9 mouse cellular contexts compared by ENCODE assay signal in the genomic region with DNA sequence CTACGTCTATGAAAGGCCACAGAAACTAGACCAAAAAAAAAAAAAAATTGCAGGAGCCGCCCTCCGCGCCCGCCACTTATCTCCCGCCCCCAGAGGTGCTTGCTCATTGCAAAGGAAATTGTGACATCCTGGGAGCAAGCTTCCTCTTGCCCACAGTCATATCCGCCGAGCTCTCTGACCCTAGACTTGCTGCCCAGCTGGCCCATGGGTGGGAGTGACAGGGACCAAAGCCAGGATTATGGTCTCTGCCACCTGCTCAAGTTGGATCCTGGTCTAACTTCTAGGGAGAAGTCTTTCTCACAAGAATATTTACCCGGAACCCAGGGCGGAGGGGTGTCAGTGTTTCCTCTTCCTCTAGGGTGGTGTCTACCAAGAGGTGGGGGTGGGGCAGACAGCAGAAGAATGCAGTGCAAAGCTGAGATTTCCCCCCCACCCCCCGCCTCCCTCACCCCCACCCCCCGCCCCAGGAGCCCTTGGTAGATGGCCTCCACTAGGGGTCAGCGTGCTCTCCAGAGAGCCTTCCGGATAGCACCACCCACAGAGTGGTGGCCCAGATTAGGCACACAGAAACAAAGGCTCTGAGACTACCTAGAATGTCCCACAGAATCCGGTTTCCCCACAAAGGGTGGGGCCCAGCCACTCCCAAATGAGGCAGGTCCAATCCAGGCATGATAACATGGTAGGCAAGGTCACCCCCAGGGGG. TPM values are rescaled to one million over a fixed set of nuclear protein-coding genes. Genes with fewer than 3 reads are reported as not detected.
DNase-seq lines count a peak whose midpoint lies in the region; ATAC-seq and TF ChIP-seq lines count a peak whose summit lies in the region.
"Had no signal": no experiment of that assay in that cellular context is flagged by ENCODE, and none has a peak within 500 bp of the region (broad histone marks: within the 10 kb centered on the region; RNA-seq: fewer than 3 reads in every experiment).

No protein-coding gene starts in this region.

- H3K4me1 ChIP-seq in midbrain, embryonic 10.5 days = peaks cover 29% of the 10 kb centered on the region
- H3K4me1 ChIP-seq in midbrain, embryonic 16.5 days (ENCODE audit: control insufficient read depth, insufficient read depth, low read length) = no peaks in the 10 kb centered on the region
- H3K4me1 ChIP-seq in heart, embryonic 15.5 days (replicated peaks) = peaks cover 59% of the 10 kb centered on the region
- peaks cover 50% of the 10 kb centered on the region for H3K4me1 ChIP-seq in limb, embryonic 12.5 days (replicated peaks)
- H3K4me1 ChIP-seq in forebrain, embryonic 16.5 days (replicated peaks; ENCODE audit: control insufficient read depth, insufficient read depth, low read length) = peaks cover 12% of the 10 kb centered on the region
- no peaks in the 10 kb centered on the region; the same call in 1 of the 2 replicates for H3K4me1 ChIP-seq in forebrain, embryonic 13.5 days

- no peaks in the 10 kb centered on the region for H3K36me3 ChIP-seq in midbrain, embryonic 10.5 days
- H3K36me3 ChIP-seq in midbrain, embryonic 16.5 days (ENCODE audit: control insufficient read depth, insufficient read depth, low read length) = no peaks in the 10 kb centered on the region
- no peaks in the 10 kb centered on the region for H3K36me3 ChIP-seq in heart, embryonic 15.5 days
- H3K36me3 ChIP-seq in limb, embryonic 12.5 days = no peaks in the 10 kb centered on the region
- H3K36me3 ChIP-seq in myocyte (ENCODE audit: control insufficient read depth, insufficient read depth) = no peaks in the 10 kb centered on the region
- H3K36me3 ChIP-seq in forebrain, embryonic 16.5 days (ENCODE audit: control insufficient read depth, insufficient read depth) = no peaks in the 10 kb centered on the region
- H3K36me3 ChIP-seq in forebrain, embryonic 13.5 days (ENCODE audit: poor library complexity, severe bottlenecking) = no peaks in the 10 kb centered on the region

- 0 out of 2 replicates have a peak overlapping the region, but pooled peaks have one; percentile 1 for H3K4me3 ChIP-seq in midbrain, embryonic 10.5 days
- no peak overlapping the region for H3K4me3 ChIP-seq in midbrain, embryonic 16.5 days (ENCODE audit: low read depth, low read length)
- no peak overlapping the region for H3K4me3 ChIP-seq in heart, embryonic 15.5 days
- no peak overlapping the region for H3K4me3 ChIP-seq in limb, embryonic 12.5 days (replicated peaks)
- H3K4me3 ChIP-seq in myocyte = peak overlapping the region; percentile 18
- H3K4me3 ChIP-seq in forebrain, embryonic 16.5 days (replicated peaks; ENCODE audit: low read length) = no peak overlapping the region
- H3K4me3 ChIP-seq in forebrain, embryonic 13.5 days = no peak overlapping the region

- no peak for TF ChIP-seq POLR2A in myocyte (IDR thresholded peaks at IDR 0.05; ENCODE audit: insufficient read length, low read depth)

- peaks cover 28% of the 10 kb centered on the region for H3K79me2 ChIP-seq in myocyte (ENCODE audit: control insufficient read depth, insufficient read depth)

- peaks cover 7% of the 10 kb centered on the region for H3K27me3 ChIP-seq in midbrain, embryonic 10.5 days (ENCODE audit: low read depth, poor library complexity, severe bottlenecking)
- no peaks in the 10 kb centered on the region for H3K27me3 ChIP-seq in midbrain, embryonic 16.5 days (ENCODE audit: control insufficient read depth, insufficient read depth, low read depth, low read length)
- H3K27me3 ChIP-seq in heart, embryonic 15.5 days = no peaks in the 10 kb centered on the region
- H3K27me3 ChIP-seq in limb, embryonic 12.5 days = 0 out of 2 replicates have a peak, but pooled peaks cover 5% of the 10 kb centered on the region
- no peaks in the 10 kb centered on the region for H3K27me3 ChIP-seq in myocyte (ENCODE audit: control insufficient read depth, insufficient read depth, insufficient read length)
- H3K27me3 ChIP-seq in forebrain, embryonic 16.5 days (replicated peaks; ENCODE audit: control insufficient read depth, insufficient read depth, low read length) = no peaks in the 10 kb centered on the region
- no peaks in the 10 kb centered on the region for H3K27me3 ChIP-seq in forebrain, embryonic 13.5 days

- peak overlapping the region; percentile 55; the same call in 1 of the 2 replicates for H3K27ac ChIP-seq in midbrain, embryonic 10.5 days (replicated peaks)
- no peak overlapping the region for H3K27ac ChIP-seq in midbrain, embryonic 16.5 days (ENCODE audit: low read length)
- H3K27ac ChIP-seq in heart, embryonic 15.5 days = peak overlapping the region; percentile 68
- H3K27ac ChIP-seq in limb, embryonic 12.5 days = 0 out of 2 replicates have a peak overlapping the region, but pooled peaks have one; percentile 17
- no peak overlapping the region for H3K27ac ChIP-seq in forebrain, embryonic 16.5 days (ENCODE audit: low read length)
- no peak overlapping the region for H3K27ac ChIP-seq in forebrain, embryonic 13.5 days

- H3ac ChIP-seq in myocyte (ENCODE audit: control insufficient read depth, insufficient read length) = no peak overlapping the region

- no peaks in the 10 kb centered on the region for H3K9me3 ChIP-seq in midbrain, embryonic 10.5 days (replicated peaks)
- H3K9me3 ChIP-seq in midbrain, embryonic 16.5 days (replicated peaks; ENCODE audit: control insufficient read depth, low read length, poor library complexity, severe bottlenecking) = no peaks in the 10 kb centered on the region
- H3K9me3 ChIP-seq in heart, embryonic 15.5 days (replicated peaks) = no peaks in the 10 kb centered on the region
- no peaks in the 10 kb centered on the region for H3K9me3 ChIP-seq in limb, embryonic 12.5 days
- no peaks in the 10 kb centered on the region for H3K9me3 ChIP-seq in forebrain, embryonic 16.5 days (ENCODE audit: control insufficient read depth, low read length)
- no peaks in the 10 kb centered on the region for H3K9me3 ChIP-seq in forebrain, embryonic 13.5 days (replicated peaks)

- H3K9ac ChIP-seq in midbrain, embryonic 16.5 days (ENCODE audit: low read depth, low read length) = no peak overlapping the region
- H3K9ac ChIP-seq in heart, embryonic 15.5 days = 0 out of 2 replicates have a peak overlapping the region, but pooled peaks have one; percentile 7
- no peak overlapping the region for H3K9ac ChIP-seq in limb, embryonic 12.5 days (replicated peaks)
- H3K9ac ChIP-seq in forebrain, embryonic 16.5 days (replicated peaks; ENCODE audit: low read depth, low read length) = no peak overlapping the region
- H3K9ac ChIP-seq in forebrain, embryonic 13.5 days = no peak overlapping the region

- DNase-seq in midbrain, embryonic 10.5 days (ENCODE audit: low spot score) = no peak
- peak; percentile 48 for DNase-seq in adipocyte (ENCODE audit: low spot score)

- ATAC-seq in midbrain, embryonic 16.5 days = no peak
- peak; percentile 24 for ATAC-seq in heart, embryonic 15.5 days (replicated peaks; ENCODE audit: insufficient number of reproducible peaks, insufficient read depth, low FRiP score, low read depth)
- no peak for ATAC-seq in limb, embryonic 12.5 days (ENCODE audit: insufficient number of reproducible peaks, insufficient read depth, low FRiP score, low TSS enrichment, low read depth)
- ATAC-seq in forebrain, embryonic 16.5 days = no peak
- no peak for ATAC-seq in forebrain, embryonic 13.5 days

- H3K4me2 ChIP-seq in midbrain, embryonic 16.5 days (ENCODE audit: low read length) = no peak overlapping the region
- H3K4me2 ChIP-seq in heart, embryonic 15.5 days = peak overlapping the region; percentile 32
- no peak overlapping the region for H3K4me2 ChIP-seq in limb, embryonic 12.5 days
- H3K4me2 ChIP-seq in myocyte (ENCODE audit: low read depth) = peak overlapping the region; percentile 88
- no peak overlapping the region for H3K4me2 ChIP-seq in forebrain, embryonic 16.5 days (ENCODE audit: low read length)
- no peak overlapping the region for H3K4me2 ChIP-seq in forebrain, embryonic 13.5 days

- WGBS in midbrain, embryonic 10.5 days = 57% methylated on average over 15 of the region's 15 CpGs
- 56% methylated on average over 15 of the region's 15 CpGs for WGBS in midbrain, embryonic 16.5 days
- 34% methylated on average over 15 of the region's 15 CpGs for WGBS in heart, embryonic 15.5 days
- WGBS in limb, embryonic 12.5 days = 58% methylated on average over 15 of the region's 15 CpGs
- WGBS in forebrain, embryonic 16.5 days = 53% methylated on average over 15 of the region's 15 CpGs
- 65% methylated on average over 13 of the region's 15 CpGs for WGBS in forebrain, embryonic 13.5 days

RNA-seq across cellular contexts. Expression of a gene that starts 10.9 kb away (rescaled TPM):
- 2.5 and 3.3 TPM in 2 replicates for polyA plus RNA-seq in midbrain, embryonic 10.5 days (2016; fragmentation: Nextera tagmentation; extraction: Ambion mirVana)
- polyA plus RNA-seq in midbrain, embryonic 16.5 days (2015; fragmentation: Nextera tagmentation; extraction: Ambion mirVana) = 0.93 and 1.2 TPM in 2 replicates
- polyA plus RNA-seq in heart, embryonic 15.5 days (2015; fragmentation: Nextera tagmentation; extraction: Ambion mirVana) = 6.7 and 10.4 TPM in 2 replicates
- 4.1 and 5.1 TPM in 2 replicates for polyA plus RNA-seq in limb, embryonic 12.5 days (2016; fragmentation: Nextera tagmentation; extraction: Ambion mirVana)
- polyA plus RNA-seq in myocyte (2012; fragmentation: generic; extraction: Trizol) = 16.2 TPM
- 1.0 and 1.5 TPM in 2 replicates for polyA plus RNA-seq in forebrain, embryonic 16.5 days (2015; fragmentation: Nextera tagmentation; extraction: Ambion mirVana)
- 0.87 and 0.98 TPM in 2 replicates for polyA plus RNA-seq in forebrain, embryonic 13.5 days (2015; fragmentation: Nextera tagmentation; extraction: Ambion mirVana)

RNA-seq across cellular contexts. Expression of a gene that starts 29.7 kb away (rescaled TPM):
- polyA plus RNA-seq in midbrain, embryonic 10.5 days (2016; fragmentation: Nextera tagmentation; extraction: Ambion mirVana) = not detected in 2 replicates
- polyA plus RNA-seq in midbrain, embryonic 16.5 days (2015; fragmentation: Nextera tagmentation; extraction: Ambion mirVana) = 0.20 and 0.36 TPM in 2 replicates
- polyA plus RNA-seq in heart, embryonic 15.5 days (2015; fragmentation: Nextera tagmentation; extraction: Ambion mirVana) = not detected in 2 replicates
- not detected in 2 replicates for polyA plus RNA-seq in limb, embryonic 12.5 days (2016; fragmentation: Nextera tagmentation; extraction: Ambion mirVana)
- not detected for polyA plus RNA-seq in myocyte (2012; fragmentation: generic; extraction: Trizol)
- 0.27 TPM in 1 of 2 replicates, not detected in the other for polyA plus RNA-seq in forebrain, embryonic 16.5 days (2015; fragmentation: Nextera tagmentation; extraction: Ambion mirVana)
- 0.25 and 0.39 TPM in 2 replicates for polyA plus RNA-seq in forebrain, embryonic 13.5 days (2015; fragmentation: Nextera tagmentation; extraction: Ambion mirVana)
- polyA plus RNA-seq: large intestine, adult 2 months had no signal

RNA-seq across cellular contexts. Expression of a gene that starts 34.6 kb away (rescaled TPM):
- polyA plus RNA-seq in midbrain, embryonic 10.5 days (2016; fragmentation: Nextera tagmentation; extraction: Ambion mirVana) = 8.3 and 8.7 TPM in 2 replicates
- polyA plus RNA-seq in midbrain, embryonic 16.5 days (2015; fragmentation: Nextera tagmentation; extraction: Ambion mirVana) = 15.5 and 17.0 TPM in 2 replicates
- 14.4 and 20.7 TPM in 2 replicates for polyA plus RNA-seq in heart, embryonic 15.5 days (2015; fragmentation: Nextera tagmentation; extraction: Ambion mirVana)
- polyA plus RNA-seq in limb, embryonic 12.5 days (2016; fragmentation: Nextera tagmentation; extraction: Ambion mirVana) = 14.8 and 21.7 TPM in 2 replicates
- 27.1 TPM for polyA plus RNA-seq in myocyte (2012; fragmentation: generic; extraction: Trizol)
- 15.0 and 17.1 TPM in 2 replicates for polyA plus RNA-seq in forebrain, embryonic 16.5 days (2015; fragmentation: Nextera tagmentation; extraction: Ambion mirVana)
- 11.9 and 12.1 TPM in 2 replicates for polyA plus RNA-seq in forebrain, embryonic 13.5 days (2015; fragmentation: Nextera tagmentation; extraction: Ambion mirVana)

RNA-seq across cellular contexts. Expression of a gene that starts 37.4 kb away (rescaled TPM):
- polyA plus RNA-seq in midbrain, embryonic 10.5 days (2016; fragmentation: Nextera tagmentation; extraction: Ambion mirVana) = 0.65 and 0.77 TPM in 2 replicates
- polyA plus RNA-seq in midbrain, embryonic 16.5 days (2015; fragmentation: Nextera tagmentation; extraction: Ambion mirVana) = 3.7 and 4.4 TPM in 2 replicates
- 1.3 and 1.4 TPM in 2 replicates for polyA plus RNA-seq in heart, embryonic 15.5 days (2015; fragmentation: Nextera tagmentation; extraction: Ambion mirVana)
- 0.45 and 0.63 TPM in 2 replicates for polyA plus RNA-seq in limb, embryonic 12.5 days (2016; fragmentation: Nextera tagmentation; extraction: Ambion mirVana)
- polyA plus RNA-seq in myocyte (2012; fragmentation: generic; extraction: Trizol) = 0.74 TPM
- polyA plus RNA-seq in forebrain, embryonic 16.5 days (2015; fragmentation: Nextera tagmentation; extraction: Ambion mirVana) = 2.9 and 3.2 TPM in 2 replicates
- 0.79 and 0.80 TPM in 2 replicates for polyA plus RNA-seq in forebrain, embryonic 13.5 days (2015; fragmentation: Nextera tagmentation; extraction: Ambion mirVana)

RNA-seq across cellular contexts. Expression of a gene that starts 38.2 kb away (rescaled TPM):
- polyA plus RNA-seq in midbrain, embryonic 10.5 days (2016; fragmentation: Nextera tagmentation; extraction: Ambion mirVana) = 2.5 and 2.8 TPM in 2 replicates
- polyA plus RNA-seq in midbrain, embryonic 16.5 days (2015; fragmentation: Nextera tagmentation; extraction: Ambion mirVana) = 26.4 and 29.3 TPM in 2 replicates
- 9.1 and 11.6 TPM in 2 replicates for polyA plus RNA-seq in heart, embryonic 15.5 days (2015; fragmentation: Nextera tagmentation; extraction: Ambion mirVana)
- 3.1 and 3.6 TPM in 2 replicates for polyA plus RNA-seq in limb, embryonic 12.5 days (2016; fragmentation: Nextera tagmentation; extraction: Ambion mirVana)
- 0.47 TPM for polyA plus RNA-seq in myocyte (2012; fragmentation: generic; extraction: Trizol)
- polyA plus RNA-seq in forebrain, embryonic 16.5 days (2015; fragmentation: Nextera tagmentation; extraction: Ambion mirVana) = 16.6 TPM in 2 replicates
- 8.8 and 9.3 TPM in 2 replicates for polyA plus RNA-seq in forebrain, embryonic 13.5 days (2015; fragmentation: Nextera tagmentation; extraction: Ambion mirVana)

Comparison
In these comparisons a context has a peak if more than half of its experiments do, and no peak if none do; other contexts are left out.
1. H3K27ac ChIP-seq: peak in midbrain, embryonic 10.5 days (single experiment), heart, embryonic 15.5 days (single experiment) and limb, embryonic 12.5 days (single experiment); none in midbrain, embryonic 16.5 days (single experiment), forebrain, embryonic 16.5 days (single experiment) and forebrain, embryonic 13.5 days (single experiment).
2. H3K4me3 ChIP-seq: peak in midbrain, embryonic 10.5 days (single experiment) and myocyte (single experiment); none in midbrain, embryonic 16.5 days (single experiment), heart, embryonic 15.5 days (single experiment), limb, embryonic 12.5 days (single experiment), forebrain, embryonic 16.5 days (single experiment) and forebrain, embryonic 13.5 days (single experiment).
3. H3K4me2 ChIP-seq: peak in heart, embryonic 15.5 days (single experiment) and myocyte (single experiment); none in midbrain, embryonic 16.5 days (single experiment), limb, embryonic 12.5 days (single experiment), forebrain, embryonic 16.5 days (single experiment) and forebrain, embryonic 13.5 days (single experiment).